In the genomic region with DNA sequence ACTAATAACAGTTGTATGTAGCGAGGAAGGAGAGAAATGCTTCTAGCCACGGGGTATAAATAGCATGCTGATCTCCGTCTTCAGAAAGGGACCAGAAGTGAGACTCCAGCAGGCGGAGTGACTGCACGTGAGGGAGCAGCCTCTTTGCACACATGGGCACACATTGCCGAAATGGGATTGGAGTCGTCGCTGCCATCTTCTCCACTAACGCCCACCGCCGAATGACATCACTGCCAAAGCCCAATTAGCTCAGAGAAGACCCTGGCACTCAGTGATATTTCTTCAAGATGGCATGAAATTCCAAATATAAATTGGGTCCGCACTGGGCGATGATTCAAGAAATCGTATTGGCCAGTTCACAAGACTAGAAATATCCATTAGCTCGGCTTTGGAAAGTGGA, we compare ENCODE assay signal across 31 mouse cellular contexts.
DNase-seq lines count a peak whose midpoint lies in the region; ATAC-seq lines count a peak whose summit lies in the region.
"Had no signal": no experiment of that assay in that cellular context is flagged by ENCODE, and none has a peak within 500 bp of the region (broad histone marks: within the 10 kb centered on the region; RNA-seq: fewer than 3 reads in every experiment).

No protein-coding gene starts in this region.

- H3K4me3 ChIP-seq in forebrain, embryonic 14.5 days (ENCODE audit: low read depth, low read length), result no peak overlapping the region
- H3K4me3 ChIP-seq in forebrain, embryonic 11.5 days (ENCODE audit: low read depth, low read length), result no peak overlapping the region
- H3K4me3 ChIP-seq: embryonic facial prominence, embryonic 13.5 days; erythroblast, embryonic 14.5 days; heart, embryonic 12.5 days; hindbrain, embryonic 12.5 days; kidney, embryonic 15.5 days; limb, embryonic 10.5 days had no signal

- H3K4me2 ChIP-seq in forebrain, embryonic 14.5 days (ENCODE audit: low read length), result no peak overlapping the region
- no peak overlapping the region for H3K4me2 ChIP-seq in forebrain, embryonic 11.5 days (ENCODE audit: low read depth, low read length, severe bottlenecking)
- H3K4me2 ChIP-seq: embryonic facial prominence, embryonic 13.5 days; heart, embryonic 12.5 days; hindbrain, embryonic 12.5 days; kidney, embryonic 15.5 days had no signal

- DNase-seq in forebrain, embryonic 14.5 days (ENCODE audit: low spot score), result peak; percentile 65
- DNase-seq in forebrain, embryonic 11.5 days (ENCODE audit: low spot score), result no peak
- peak; percentile 17 to 18 for DNase-seq in layer of hippocampus, adult 8-10 months (ENCODE audit: low spot score in 2 of 2)
- DNase-seq in layer of hippocampus, adult 11-12 months (ENCODE audit: low spot score), result no peak
- DNase-seq in right cerebral cortex, postnatal 10 days (ENCODE audit: low spot score in 2 of 2), result peak; percentile 76 to 87
- DNase-seq in right cerebral cortex, adult 18-20 months, result no peak
- no peak for DNase-seq in adrenal gland, adult (ENCODE audit: inconsistent age in 2 of 2, low spot score in 1 of 2)
- DNase-seq: adrenal gland, postnatal 10 days; B cell, adult 2 months; cerebellum, postnatal 36 days; embryo, embryonic 11 days; gastrocnemius, postnatal 25 days; heart, adult 18-20 months; heart, postnatal 10 days; kidney, adult 11 months; kidney, postnatal 36 days; layer of hippocampus, adult 9-11 months; liver; spleen, adult 18-20 months had no signal

- no peaks in the 10 kb centered on the region for H3K27me3 ChIP-seq in forebrain, embryonic 14.5 days (replicated peaks; ENCODE audit: control insufficient read depth, insufficient read depth, low read length)
- H3K27me3 ChIP-seq in forebrain, embryonic 11.5 days (ENCODE audit: control insufficient read depth, insufficient read depth, low read length), result no peaks in the 10 kb centered on the region
- H3K27me3 ChIP-seq: CH12.LX; embryonic facial prominence, embryonic 13.5 days; heart, embryonic 12.5 days; hindbrain, embryonic 12.5 days; kidney, embryonic 15.5 days had no signal

- no peaks in the 10 kb centered on the region for H3K9me3 ChIP-seq in forebrain, embryonic 14.5 days (replicated peaks; ENCODE audit: control insufficient read depth, low read length)
- no peaks in the 10 kb centered on the region for H3K9me3 ChIP-seq in forebrain, embryonic 11.5 days (ENCODE audit: control insufficient read depth, low read length)
- H3K9me3 ChIP-seq: embryonic facial prominence, embryonic 13.5 days; G1E; heart, embryonic 12.5 days; hindbrain, embryonic 12.5 days; kidney, embryonic 15.5 days; limb, embryonic 10.5 days had no signal

- ATAC-seq in forebrain, embryonic 14.5 days, result no peak
- no peak for ATAC-seq in forebrain, embryonic 11.5 days (replicated peaks; ENCODE audit: low FRiP score)
- ATAC-seq: lung, postnatal 0 days; midbrain, embryonic 16.5 days; Patski had no signal

- H3K4me1 ChIP-seq in forebrain, embryonic 14.5 days (ENCODE audit: control insufficient read depth, insufficient read depth, low read length), result no peaks in the 10 kb centered on the region
- H3K4me1 ChIP-seq in forebrain, embryonic 11.5 days (replicated peaks; ENCODE audit: control insufficient read depth, insufficient read depth, low read length), result no peaks in the 10 kb centered on the region
- H3K4me1 ChIP-seq: embryonic facial prominence, embryonic 13.5 days; heart, embryonic 12.5 days; hindbrain, embryonic 12.5 days; kidney, embryonic 15.5 days; limb, embryonic 10.5 days had no signal

- no peak overlapping the region for H3K9ac ChIP-seq in forebrain, embryonic 14.5 days (ENCODE audit: low read length)
- H3K9ac ChIP-seq in forebrain, embryonic 11.5 days (ENCODE audit: low read length), result no peak overlapping the region
- H3K9ac ChIP-seq: embryonic facial prominence, embryonic 13.5 days; heart, embryonic 12.5 days; hindbrain, embryonic 12.5 days; kidney, embryonic 15.5 days had no signal

- no peaks in the 10 kb centered on the region for H3K36me3 ChIP-seq in forebrain, embryonic 14.5 days (ENCODE audit: control insufficient read depth, insufficient read depth, low read length)
- no peaks in the 10 kb centered on the region for H3K36me3 ChIP-seq in forebrain, embryonic 11.5 days (ENCODE audit: control insufficient read depth, insufficient read depth, low read length)
- H3K36me3 ChIP-seq: embryonic facial prominence, embryonic 13.5 days; G1E; heart, embryonic 12.5 days; hindbrain, embryonic 12.5 days; kidney, embryonic 15.5 days; limb, embryonic 10.5 days had no signal

- H3K27ac ChIP-seq in forebrain, embryonic 14.5 days (ENCODE audit: low read depth, low read length), result no peak overlapping the region
- H3K27ac ChIP-seq in forebrain, embryonic 11.5 days (ENCODE audit: low read depth, low read length), result no peak overlapping the region
- H3K27ac ChIP-seq: embryonic facial prominence, embryonic 13.5 days; hindbrain, embryonic 12.5 days; kidney, embryonic 15.5 days; limb, embryonic 10.5 days; macrophage had no signal

- 76% methylated on average over 15 of the region's 15 CpGs for WGBS in forebrain, embryonic 14.5 days
- 90% methylated on average over 15 of the region's 15 CpGs for WGBS in forebrain, embryonic 11.5 days

Comparison
In these comparisons a context has a peak if more than half of its experiments do, and no peak if none do; other contexts are left out.
1. DNase-seq: peak in forebrain, embryonic 14.5 days (single experiment), layer of hippocampus, adult 8-10 months (2 of 2) and right cerebral cortex, postnatal 10 days (2 of 2); none in forebrain, embryonic 11.5 days (single experiment), layer of hippocampus, adult 11-12 months (single experiment), right cerebral cortex, adult 18-20 months (single experiment) and adrenal gland, adult (0 of 2).